Mouse (Mus musculus): ENCODE measurements around the gene Pparg.

Pparg gene

DNA sequence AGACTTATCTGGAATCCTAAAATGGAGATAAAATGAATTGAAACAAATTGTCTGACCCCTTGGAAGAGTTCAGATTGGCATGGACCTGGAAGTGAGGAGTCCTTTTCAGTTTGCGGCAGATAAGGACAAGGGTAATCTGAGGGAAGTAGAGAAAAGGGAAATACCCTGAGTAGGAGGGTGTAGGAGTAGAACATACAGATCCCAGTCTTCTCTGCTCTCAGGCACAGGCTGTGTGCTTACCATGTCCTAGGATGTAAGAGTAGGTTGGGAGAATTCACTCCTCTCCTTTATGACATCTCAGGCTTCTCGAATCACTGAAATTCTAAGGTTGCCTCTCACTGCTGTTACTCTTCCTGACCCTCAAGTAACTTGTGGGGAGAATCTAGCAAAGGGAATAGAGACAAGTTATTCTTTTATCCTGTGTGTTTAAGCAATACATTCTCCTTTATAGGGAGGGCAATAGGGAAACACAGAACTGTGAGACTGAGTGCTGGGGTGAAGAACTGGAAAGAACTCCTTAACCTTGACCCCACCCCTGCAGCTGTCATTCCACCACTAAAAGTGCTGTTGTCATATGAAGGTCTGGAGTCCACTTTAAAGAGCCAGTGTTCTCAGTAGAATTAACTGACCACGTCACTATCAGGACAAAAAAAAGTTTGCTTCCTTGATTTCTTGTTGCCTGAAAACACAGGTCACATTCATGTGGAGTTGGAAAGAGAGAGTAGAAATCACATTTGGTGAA, 6.3 kb downstream of the Pparg start:
- DNase-seq = no peak

DNA sequence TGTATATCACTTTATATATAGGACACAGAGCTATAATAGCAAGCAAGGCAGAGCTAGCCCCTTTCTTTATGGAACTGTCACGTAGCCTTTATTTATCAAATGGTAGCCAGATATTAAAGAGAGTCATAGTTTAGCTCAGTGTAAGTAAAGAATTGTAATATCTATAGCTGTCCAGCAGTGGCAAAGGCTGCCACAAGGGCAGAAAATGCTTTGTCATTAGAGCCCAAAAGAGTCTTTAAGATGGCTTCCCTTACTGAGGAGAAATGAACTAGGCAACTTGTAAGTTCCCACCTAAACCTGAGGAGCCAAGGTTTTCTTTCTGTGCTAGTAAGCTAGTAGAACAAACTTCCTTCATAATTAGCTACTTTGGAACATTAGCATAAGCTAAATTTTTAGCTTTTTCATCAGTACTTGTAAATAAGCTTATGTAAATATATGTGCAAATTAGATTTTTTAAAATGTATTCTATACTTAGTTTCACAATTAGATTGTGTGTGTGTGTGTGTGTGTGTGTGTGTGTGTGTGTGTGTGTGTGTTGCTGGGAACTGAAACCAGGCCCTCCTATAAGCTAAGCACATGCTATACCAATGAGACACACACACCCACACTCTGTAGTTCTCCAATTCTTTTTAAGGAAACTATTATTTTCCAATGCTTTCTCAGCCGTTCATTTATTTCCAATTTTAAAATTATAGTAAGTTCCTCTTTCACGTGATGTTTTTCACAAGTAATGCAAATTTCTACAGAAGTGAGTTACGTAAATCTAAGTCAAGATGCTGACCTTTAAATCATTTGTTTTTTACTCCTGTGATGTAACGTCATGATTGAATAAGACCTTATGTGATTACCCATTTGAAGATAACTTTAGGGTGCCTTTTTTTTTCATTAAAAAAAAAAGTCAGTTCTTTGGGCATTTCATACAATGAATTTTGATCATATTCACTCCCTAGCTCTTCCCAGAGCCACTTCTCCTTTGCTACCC, 14.4 kb downstream of the Pparg start:
- DNase-seq = no peak

DNA sequence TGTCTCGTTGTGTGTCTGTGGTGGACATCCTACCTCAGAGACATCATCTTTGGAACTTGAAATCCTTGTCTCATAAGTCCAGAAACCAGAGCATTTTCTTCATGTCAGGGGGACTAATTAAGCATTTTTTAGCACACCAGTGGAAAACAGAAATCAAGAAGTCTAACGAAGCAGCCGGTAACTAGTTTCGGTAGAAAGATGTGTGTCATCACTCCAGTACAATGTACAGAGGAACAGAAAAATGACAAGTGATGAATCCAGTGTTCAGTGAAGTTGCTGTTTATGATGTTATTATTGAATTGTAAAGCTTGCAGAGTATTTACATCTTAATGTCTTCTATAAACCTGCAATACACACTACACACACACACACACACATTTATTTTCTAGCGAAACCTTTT, 19.8 kb downstream of the Pparg start:
- DNase-seq = no peak

DNA sequence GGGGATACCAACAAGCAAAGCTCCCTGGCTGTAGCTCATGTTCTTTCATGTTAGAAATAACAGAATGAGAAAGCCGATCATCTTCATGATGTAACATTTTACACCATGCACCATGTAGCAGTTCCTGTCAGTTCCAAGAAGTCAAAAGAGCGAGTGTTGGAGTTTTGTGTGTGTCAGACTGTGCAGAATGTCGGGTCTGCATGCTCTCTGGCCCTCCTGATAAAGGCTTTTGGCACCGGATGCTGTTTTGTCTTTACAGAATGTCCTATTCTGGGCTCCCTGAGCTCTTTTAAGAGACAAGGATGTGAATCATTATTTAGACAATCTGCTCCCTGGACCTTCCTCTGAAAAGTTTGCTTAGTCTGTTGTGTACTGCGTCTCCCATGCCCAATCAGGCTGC, 22.0 kb downstream of the Pparg start:
- no peak for DNase-seq

DNA sequence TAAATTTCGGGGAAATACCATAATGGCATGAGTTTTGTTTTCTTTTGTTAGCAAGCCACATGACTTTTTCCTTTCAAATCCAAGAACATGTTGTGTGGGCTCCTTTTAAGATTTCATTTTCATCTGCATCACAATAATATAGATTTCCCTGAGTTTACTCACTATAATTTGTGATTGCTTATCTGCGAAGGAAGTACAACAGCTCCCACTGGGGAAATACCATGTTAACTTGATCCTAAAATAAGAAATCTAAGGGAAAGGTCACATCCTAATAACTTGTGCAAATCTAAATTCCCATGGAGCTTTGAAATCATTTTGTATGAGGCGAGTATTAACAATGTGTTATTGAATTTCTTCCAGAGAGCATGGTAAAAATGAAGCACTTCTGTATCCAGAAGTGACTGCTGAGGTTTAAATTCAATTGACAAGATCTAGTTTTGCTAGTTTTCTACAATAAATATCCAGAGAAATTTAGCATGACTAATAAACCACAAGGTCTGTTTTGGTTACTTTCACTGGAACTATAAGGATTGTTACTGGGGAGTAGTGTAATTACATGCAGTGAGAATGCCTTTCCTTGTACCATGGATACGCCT, 29.3 kb downstream of the Pparg start:
- no peak for DNase-seq

DNA sequence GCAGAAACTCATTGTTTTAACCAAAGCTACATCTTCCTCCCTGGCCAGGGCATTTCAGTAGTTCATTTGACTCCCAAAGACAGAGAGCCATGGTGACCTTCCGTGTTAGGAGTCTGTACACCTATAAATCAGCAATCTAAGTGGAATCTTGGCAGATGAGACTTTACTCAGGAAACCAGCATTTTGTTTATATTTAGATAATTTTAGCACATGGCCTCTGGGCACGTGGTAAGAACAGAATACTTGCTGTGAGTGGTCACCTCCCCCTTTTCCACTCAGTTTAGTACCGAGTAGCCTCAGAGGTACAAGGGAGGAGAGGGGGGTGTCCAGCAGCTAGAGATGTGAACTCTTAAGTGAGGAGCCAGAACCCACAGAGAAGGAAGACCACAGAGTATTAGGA, 36.2 kb downstream of the Pparg start:
- no peak for DNase-seq

DNA sequence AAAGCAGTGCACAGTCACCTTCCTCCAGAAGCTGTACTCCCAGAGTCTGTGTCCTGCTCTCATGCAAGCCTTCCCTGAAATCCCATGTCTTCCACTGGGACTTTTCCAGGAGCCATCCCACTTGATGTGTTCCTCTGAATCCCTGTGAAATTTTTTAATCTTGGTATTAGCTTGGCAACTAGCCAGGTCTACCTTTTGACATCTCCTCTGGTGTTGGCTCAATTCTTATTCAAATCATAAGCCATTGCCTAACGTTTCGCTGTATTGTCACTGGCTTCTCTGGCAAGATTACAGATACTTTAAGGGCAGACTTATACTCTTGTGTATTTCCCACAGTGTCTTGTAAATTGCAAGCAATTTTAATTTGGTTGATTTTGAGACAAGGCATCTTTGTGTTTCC, 43.6 kb downstream of the Pparg start:
- DNase-seq = no peak

DNA sequence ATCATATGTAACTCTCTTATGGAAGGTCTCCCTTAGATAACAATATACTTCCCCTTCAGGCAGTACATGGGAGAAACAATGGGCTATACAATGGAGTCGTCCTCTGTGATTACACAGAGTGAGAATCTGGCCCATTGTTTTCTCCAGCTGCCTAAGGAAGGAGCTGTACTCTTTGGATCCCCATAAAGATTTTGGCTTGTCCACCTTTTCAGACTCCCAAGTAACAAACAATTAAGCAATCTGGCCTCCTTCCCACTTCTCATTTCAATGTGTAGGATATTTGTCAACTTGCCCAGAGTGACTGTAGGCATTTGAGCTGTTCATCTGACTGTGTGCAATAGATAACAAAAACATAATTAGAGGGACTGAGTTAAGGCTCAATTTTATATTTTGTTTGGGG, 50.7 kb downstream of the Pparg start:
- DNase-seq = no peak

DNA sequence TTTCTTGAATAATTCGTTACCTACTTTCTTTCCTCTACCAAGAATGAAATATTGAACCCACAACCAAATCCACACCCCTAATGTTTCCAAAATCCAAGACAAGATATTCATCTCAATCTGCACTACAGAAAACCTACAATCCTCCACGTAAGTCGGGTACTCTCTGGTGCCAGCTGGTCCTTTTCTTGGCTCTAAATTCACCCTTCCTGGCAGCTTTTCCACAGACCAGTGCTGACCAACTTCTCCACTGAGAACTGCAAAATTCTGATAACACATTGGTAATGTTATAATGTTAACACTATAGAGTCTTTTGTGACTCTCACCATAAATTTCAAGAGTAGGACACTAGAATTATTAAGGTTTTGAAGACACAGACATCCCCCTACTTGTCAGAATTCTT, 57.4 kb downstream of the Pparg start:
- DNase-seq = no peak

DNA sequence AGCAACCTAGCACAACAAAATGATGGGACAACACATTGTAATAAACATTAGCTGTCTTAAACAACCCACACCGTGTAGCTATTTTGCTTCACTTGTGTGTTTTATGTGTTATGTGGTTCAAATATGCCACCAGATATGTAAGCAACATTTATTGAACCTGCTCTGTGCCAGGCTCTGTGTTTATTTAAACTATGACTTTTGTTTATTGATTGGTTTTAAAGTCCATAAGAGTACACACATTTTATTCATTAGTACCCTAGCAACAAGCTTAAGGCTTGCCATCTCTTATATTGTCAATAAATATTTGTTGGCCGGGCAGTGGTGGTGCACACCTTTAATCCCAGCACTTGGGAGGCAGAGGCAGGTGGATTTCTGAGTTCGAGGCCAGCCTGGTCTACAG, 58.2 kb downstream of the Pparg start:
- DNase-seq = no peak

DNA sequence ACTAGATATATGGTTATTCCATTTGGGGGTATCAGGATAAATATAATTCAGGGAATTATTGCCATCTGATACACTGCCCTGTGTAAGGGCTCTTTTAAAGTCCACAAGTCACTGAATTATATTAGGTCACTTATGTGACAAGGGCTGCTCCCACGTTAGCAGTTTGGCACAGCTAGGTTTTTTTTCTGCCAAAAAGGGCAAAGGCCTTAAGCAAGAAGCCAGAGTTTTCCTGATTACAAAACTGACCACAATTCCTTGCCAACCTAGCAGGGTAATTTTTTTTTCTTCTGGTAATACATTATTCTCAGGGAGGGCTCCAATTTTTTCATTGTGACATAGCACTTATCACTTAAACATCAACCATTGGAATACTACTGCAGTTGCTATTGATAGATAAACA, 60.2 kb downstream of the Pparg start:
- no peak for DNase-seq

DNA sequence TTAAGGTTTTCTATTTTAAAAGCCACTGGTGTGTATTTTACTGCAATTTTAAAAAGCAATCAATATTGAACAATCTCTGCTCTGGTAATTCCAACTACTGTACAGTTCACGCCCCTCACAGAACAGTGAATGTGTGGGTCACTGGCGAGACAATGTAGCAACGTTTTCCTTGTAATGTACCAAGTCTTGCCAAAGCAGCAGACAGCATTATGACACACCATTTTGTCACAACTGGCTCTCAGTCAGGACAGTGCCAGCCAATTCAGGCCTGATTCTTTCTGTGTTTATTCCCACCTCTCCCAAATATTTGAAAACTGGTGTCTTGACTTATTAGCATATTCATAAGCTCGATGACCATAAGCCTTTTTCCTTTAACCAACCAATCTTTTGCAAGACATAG, 60.9 kb downstream of the Pparg start:
- no peak for DNase-seq

DNA sequence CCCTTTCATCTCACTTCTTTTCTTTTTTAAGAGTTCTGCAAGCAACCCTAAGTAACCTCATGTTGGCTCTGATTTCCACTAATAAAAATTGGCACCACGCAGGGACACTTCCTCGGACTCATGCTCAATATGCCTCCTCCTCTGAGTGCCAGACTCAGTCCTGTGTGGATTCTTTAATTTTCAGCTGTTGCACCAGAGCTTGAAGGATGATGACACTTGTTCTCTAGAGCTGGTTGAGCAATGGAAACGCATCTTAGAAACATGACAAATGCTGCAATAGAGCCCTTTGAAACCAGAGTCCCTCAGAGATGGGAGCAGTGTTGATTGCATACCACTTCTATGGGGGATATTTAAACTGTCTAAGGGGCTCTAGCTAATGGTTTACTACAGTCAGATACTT, 63.7 kb downstream of the Pparg start:
- no peak for DNase-seq

DNA sequence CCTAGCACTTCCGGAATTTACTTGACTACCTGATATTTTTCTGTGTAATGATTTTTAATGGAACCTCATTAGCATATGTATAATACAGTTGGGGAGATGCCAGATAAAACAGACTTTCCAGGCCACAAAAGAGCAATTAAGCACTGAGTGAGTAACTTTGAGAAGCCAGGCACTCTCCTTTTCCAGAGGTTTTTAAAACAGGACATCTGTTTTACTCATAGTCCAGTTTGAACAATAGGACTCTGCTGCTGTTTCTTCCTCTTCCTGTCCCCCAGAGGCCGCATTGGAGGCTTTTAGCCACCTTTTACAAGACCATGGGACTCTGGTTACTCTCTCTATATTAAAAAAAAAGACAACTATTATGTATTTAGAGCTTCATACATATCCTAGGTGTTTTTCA, 72.0 kb downstream of the Pparg start:
- DNase-seq = no peak

DNA sequence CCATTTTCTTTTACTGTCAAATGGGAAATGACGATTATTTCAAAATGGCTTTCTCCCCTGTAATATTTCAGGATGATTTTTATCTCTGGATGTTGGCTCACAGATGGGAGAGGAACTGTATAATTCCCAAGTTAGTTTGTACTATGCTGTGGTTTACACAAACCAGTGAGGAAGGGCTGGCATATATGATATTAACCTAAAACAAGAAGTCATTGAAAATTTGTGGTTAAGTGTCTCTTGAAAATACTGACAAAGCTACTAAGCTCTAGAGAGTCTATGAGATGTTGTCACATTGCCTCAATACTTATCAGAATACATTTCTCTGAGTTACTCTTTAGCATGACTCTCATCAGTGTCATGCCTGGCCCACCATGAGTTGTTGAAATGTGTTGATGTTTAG, 73.3 kb downstream of the Pparg start:
- DNase-seq = no peak

DNA sequence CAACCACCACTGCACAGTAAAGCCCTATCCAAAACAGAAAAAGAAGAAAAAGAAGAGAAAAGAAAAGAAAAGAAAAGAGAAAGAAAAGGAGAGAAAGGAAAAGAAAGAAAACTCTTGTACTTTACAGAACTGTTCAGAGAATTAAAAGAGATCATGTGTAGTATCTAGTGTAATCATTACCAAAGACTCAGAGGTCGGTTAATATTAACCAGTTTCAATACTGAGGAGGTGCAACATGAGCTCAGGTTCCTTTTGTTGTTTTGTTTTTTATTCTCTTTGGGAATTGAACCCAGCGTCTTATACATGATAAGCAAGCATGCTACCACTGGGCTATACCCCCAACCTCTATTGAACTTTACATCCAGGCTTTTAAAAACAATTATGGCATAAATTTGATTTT, 74.1 kb downstream of the Pparg start:
- DNase-seq = no peak

DNA sequence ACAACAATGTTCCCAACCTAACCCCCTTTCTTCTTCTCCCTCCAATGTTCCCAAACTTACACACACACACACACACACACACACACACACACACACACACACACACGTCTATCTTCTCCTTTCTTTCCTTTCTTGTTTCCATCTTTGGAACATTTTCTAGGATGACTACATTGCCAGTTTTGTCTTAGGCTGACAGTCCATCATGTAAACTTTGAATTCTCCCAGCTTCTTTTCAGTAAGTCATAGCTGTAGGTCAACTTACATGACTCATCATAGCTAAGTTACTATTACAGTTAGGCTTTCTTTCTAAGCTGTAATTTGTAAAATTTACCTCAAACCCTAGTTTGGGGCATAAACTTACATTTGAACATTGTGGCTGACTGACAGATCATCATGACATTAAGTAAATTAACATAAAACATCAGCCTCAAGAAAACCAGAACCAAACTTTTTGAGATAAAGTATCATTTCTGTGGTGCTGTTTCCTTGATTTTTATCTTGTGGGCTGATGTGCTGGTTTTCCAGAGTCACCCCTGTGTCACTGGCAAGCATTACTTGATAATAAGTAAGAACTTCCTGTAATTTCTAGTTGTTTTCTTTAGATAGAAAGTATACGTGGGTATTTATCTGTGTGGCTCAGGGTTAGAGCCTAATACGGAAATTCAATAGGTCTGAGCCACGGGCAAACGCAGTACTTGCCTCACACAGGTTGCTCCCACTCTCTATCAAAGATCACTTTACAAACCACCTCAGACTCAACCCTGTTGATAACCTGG, 79.7 kb downstream of the Pparg start:
- no peak for DNase-seq

DNA sequence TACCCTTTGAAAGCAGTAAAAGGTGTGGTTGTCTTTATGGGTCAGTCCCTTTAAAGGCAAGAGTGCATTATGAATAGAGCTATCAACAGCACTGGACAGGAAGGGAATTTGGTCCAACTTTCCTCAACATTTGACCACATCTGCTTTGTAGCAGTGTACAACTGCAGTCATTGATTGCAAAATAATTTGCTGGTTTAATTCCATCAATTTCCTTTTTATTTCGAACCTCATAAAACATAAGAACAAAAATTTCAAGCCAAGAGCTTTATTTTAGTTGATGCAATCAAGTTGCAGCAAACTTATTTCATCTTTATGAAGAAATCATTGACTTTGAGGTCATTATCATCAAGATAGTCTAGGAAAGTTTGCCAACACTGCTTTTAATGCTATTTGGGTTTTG, 91.8 kb downstream of the Pparg start:
- DNase-seq = no peak

DNA sequence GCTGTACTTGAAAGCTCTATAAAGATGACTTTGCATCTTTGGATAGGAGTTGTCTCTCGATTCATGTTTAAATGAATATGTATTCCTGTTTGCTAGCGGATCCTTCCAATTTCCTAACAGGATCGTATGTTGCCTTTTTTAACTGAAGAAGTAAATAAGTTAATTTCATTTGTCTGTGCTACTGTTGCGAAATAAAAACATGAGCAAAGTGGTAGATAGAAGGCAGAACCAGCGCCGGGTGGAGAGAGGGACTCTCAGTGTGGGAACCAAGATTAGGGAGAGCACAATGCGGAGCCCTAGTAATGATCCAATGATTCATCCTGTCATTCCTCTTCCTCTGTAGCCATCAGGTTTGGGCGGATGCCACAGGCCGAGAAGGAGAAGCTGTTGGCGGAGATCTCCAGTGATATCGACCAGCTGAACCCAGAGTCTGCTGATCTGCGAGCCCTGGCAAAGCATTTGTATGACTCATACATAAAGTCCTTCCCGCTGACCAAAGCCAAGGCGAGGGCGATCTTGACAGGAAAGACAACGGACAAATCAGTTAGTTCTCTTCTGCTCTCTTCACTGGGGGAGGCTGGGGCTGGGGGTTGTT, 102.1 kb downstream of the Pparg start:
- DNase-seq = no peak

DNA sequence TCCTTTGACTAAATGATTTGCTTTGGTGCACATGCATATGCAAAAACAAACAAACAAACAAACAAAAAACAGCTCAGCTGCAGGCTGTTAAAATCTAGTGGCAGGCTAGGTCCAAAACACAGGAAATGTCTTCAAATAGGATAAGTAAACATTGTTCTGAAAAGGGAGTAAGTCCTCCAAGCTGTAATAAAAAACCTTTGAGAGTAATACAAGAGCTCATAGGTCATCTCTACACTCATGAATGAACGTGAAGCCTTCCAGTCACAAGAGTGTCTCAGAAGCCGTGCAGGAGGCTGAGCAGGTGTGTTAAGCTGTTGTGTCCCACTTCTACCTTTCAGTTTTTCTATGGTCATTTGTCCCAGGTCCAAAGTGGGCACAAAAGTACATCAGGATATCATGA, 102.6 kb downstream of the Pparg start:
- DNase-seq = no peak

DNA sequence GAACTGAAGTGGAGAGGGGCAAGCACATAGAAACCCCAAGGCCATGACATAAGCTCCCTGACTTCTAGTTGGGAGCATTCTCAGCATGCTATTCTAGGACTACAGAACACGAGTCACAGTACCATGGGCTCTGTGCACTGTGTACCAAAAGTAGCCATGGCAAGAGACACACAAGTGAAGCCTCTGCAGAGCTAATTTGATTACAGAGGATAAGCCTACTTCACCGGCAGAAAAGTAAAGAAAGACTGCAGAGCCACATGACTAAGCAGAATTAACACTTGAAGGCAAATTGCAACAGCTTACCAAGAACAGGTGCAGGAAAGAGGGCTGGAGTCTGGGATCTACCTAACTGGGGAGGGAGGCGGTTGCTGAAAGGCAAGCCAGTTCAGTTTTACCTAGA, 103.9 kb downstream of the Pparg start:
- no peak for DNase-seq

DNA sequence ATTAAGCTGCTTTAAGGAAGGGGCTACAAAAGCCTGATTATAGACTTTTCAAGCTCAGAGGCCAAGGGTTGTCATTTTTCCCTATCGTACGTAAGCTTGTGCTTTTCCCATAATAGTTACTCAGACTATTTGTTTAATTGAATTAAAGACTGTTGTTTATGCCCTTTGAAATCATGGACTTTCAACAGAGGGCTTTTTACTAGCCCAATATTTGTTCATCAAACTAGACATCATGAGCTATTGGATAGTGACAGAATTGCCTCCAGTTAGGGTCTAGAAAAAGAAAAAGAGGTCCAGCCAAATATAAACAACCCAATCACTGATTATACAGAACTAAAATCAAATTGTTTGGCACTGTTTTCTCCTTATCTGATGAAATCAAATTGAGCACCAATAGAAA, 104.7 kb downstream of the Pparg start:
- no peak for DNase-seq

DNA sequence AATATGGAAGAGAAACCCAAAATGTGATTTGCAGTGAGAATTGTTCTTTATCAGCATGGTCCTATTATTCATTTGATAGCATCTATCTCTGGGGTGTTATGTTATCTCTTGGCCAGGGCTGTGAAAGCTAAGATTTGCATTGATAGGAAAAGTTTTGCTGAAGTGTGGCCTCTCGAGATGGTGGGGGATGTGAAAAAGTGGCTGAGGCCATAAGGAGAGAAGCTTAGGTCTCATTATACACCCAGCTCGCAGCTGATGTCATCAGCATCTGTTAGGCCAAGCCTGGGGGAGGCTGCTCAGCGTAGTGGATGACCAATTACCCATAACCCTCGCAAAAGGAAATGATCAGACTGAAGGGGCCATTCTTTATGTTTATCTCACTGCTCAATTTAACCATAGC, 105.1 kb downstream of the Pparg start:
- no peak for DNase-seq
